Mouse (Mus musculus): ENCODE data around the gene Entpd1. TPM values are rescaled to one million over a fixed set of nuclear protein-coding genes. Genes with fewer than 3 reads are reported as not detected.

Entpd1 gene
- polyA plus RNA-seq, 1 experiment: 12.0 TPM

- Histone ChIP-seq H3K4me1 (ENCODE audit: control insufficient read depth, insufficient read depth, low read length) (no peaks in the 10 kb centered on the region), H3K27me3 (ENCODE audit: control insufficient read depth, insufficient read depth, low read length) (no peaks in the 10 kb centered on the region), H3K4me3 (replicated peaks; ENCODE audit: insufficient read depth, low read depth, low read length) (no peak overlapping the region), H3K27ac (ENCODE audit: insufficient read depth, low read length) (no peak overlapping the region)
- TF ChIP-seq CTCF (IDR thresholded peaks at IDR 0.05; ENCODE audit: borderline replicate concordance, insufficient read depth, low read depth, low read length): no peak
- TF ChIP-seq POLR2A (IDR thresholded peaks at IDR 0.05; ENCODE audit: borderline replicate concordance, insufficient read depth, low read length): no peak
- 76% methylated on average over 6 of the region's 6 CpGs for WGBS
- DNase-seq: no peak
These were observed 65.9 kb downstream of the Entpd1 start for GRCm38 (mm10) chr19:40678087-40678486.

- no peak overlapping the region for H3K4me3 ChIP-seq (replicated peaks; ENCODE audit: insufficient read depth, low read depth, low read length)
- DNase-seq: no peak
- H3K4me1 ChIP-seq (ENCODE audit: control insufficient read depth, insufficient read depth, low read length): no peaks in the 10 kb centered on the region
- H3K27ac ChIP-seq (ENCODE audit: insufficient read depth, low read length): no peak overlapping the region
- no peaks in the 10 kb centered on the region for H3K27me3 ChIP-seq (ENCODE audit: control insufficient read depth, insufficient read depth, low read length)
- no peak for TF ChIP-seq POLR2A (IDR thresholded peaks at IDR 0.05; ENCODE audit: borderline replicate concordance, insufficient read depth, low read length)
- no peak for TF ChIP-seq CTCF (IDR thresholded peaks at IDR 0.05; ENCODE audit: borderline replicate concordance, insufficient read depth, low read depth, low read length)
- WGBS: 36% methylated on average over 17 of the region's 17 CpGs
These were observed 66.6 kb downstream of the Entpd1 start for GRCm38 (mm10) chr19:40678532-40679307.

- WGBS: 85% methylated on average over 3 of the region's 3 CpGs
- Histone ChIP-seq H3K27ac (ENCODE audit: insufficient read depth, low read length) (no peak overlapping the region), H3K4me1 (ENCODE audit: control insufficient read depth, insufficient read depth, low read length) (no peaks in the 10 kb centered on the region), H3K27me3 (ENCODE audit: control insufficient read depth, insufficient read depth, low read length) (no peaks in the 10 kb centered on the region), H3K4me3 (replicated peaks; ENCODE audit: insufficient read depth, low read depth, low read length) (no peak overlapping the region)
- TF ChIP-seq POLR2A (IDR thresholded peaks at IDR 0.05; ENCODE audit: borderline replicate concordance, insufficient read depth, low read length): no peak
- no peak for TF ChIP-seq CTCF (IDR thresholded peaks at IDR 0.05; ENCODE audit: borderline replicate concordance, insufficient read depth, low read depth, low read length)
- DNase-seq: no peak
These were observed 67.5 kb downstream of the Entpd1 start for GRCm38 (mm10) chr19:40679632-40680031.

- WGBS: 100% methylated on average over 1 of the region's 1 CpGs
- TF ChIP-seq POLR2A (IDR thresholded peaks at IDR 0.05; ENCODE audit: borderline replicate concordance, insufficient read depth, low read length) (no peak), CTCF (IDR thresholded peaks at IDR 0.05; ENCODE audit: borderline replicate concordance, insufficient read depth, low read depth, low read length) (no peak)
- no peak for DNase-seq
- Histone ChIP-seq H3K4me1 (ENCODE audit: control insufficient read depth, insufficient read depth, low read length) (no peaks in the 10 kb centered on the region), H3K4me3 (replicated peaks; ENCODE audit: insufficient read depth, low read depth, low read length) (no peak overlapping the region), H3K27me3 (ENCODE audit: control insufficient read depth, insufficient read depth, low read length) (no peaks in the 10 kb centered on the region), H3K27ac (ENCODE audit: insufficient read depth, low read length) (no peak overlapping the region)
These were observed 72.0 kb downstream of the Entpd1 start for GRCm38 (mm10) chr19:40684124-40684523.

- Histone ChIP-seq H3K27me3 (ENCODE audit: control insufficient read depth, insufficient read depth, low read length) (no peaks in the 10 kb centered on the region), H3K27ac (ENCODE audit: insufficient read depth, low read length) (no peak overlapping the region), H3K4me1 (ENCODE audit: control insufficient read depth, insufficient read depth, low read length) (no peaks in the 10 kb centered on the region), H3K4me3 (replicated peaks; ENCODE audit: insufficient read depth, low read depth, low read length) (no peak overlapping the region)
- TF ChIP-seq POLR2A (IDR thresholded peaks at IDR 0.05; ENCODE audit: borderline replicate concordance, insufficient read depth, low read length): no peak
- TF ChIP-seq CTCF (IDR thresholded peaks at IDR 0.05; ENCODE audit: borderline replicate concordance, insufficient read depth, low read depth, low read length): no peak
- DNase-seq: no peak
- 89% methylated on average over 7 of the region's 7 CpGs for WGBS
These were observed 72.4 kb downstream of the Entpd1 start for GRCm38 (mm10) chr19:40684566-40684965.

GRCm38 (mm10) chr19:40687291-40687927 is 75.2 kb downstream of the Entpd1 start:
- DNase-seq: no peak
- H3K4me3 ChIP-seq (replicated peaks; ENCODE audit: insufficient read depth, low read depth, low read length): no peak overlapping the region
- H3K27ac ChIP-seq (ENCODE audit: insufficient read depth, low read length): no peak overlapping the region
- TF ChIP-seq CTCF (IDR thresholded peaks at IDR 0.05; ENCODE audit: borderline replicate concordance, insufficient read depth, low read depth, low read length): no peak
- TF ChIP-seq POLR2A (IDR thresholded peaks at IDR 0.05; ENCODE audit: borderline replicate concordance, insufficient read depth, low read length): no peak
- H3K4me1 ChIP-seq (ENCODE audit: control insufficient read depth, insufficient read depth, low read length): no peaks in the 10 kb centered on the region
- WGBS: 80% methylated on average over 4 of the region's 4 CpGs
- H3K27me3 ChIP-seq (ENCODE audit: control insufficient read depth, insufficient read depth, low read length): no peaks in the 10 kb centered on the region

GRCm38 (mm10) chr19:40693201-40693600 is 81.0 kb downstream of the Entpd1 start:
- Histone ChIP-seq H3K4me3 (replicated peaks; ENCODE audit: insufficient read depth, low read depth, low read length) (no peak overlapping the region), H3K27me3 (ENCODE audit: control insufficient read depth, insufficient read depth, low read length) (no peaks in the 10 kb centered on the region), H3K27ac (ENCODE audit: insufficient read depth, low read length) (no peak overlapping the region), H3K4me1 (ENCODE audit: control insufficient read depth, insufficient read depth, low read length) (no peaks in the 10 kb centered on the region)
- TF ChIP-seq CTCF (IDR thresholded peaks at IDR 0.05; ENCODE audit: borderline replicate concordance, insufficient read depth, low read depth, low read length) (no peak), POLR2A (IDR thresholded peaks at IDR 0.05; ENCODE audit: borderline replicate concordance, insufficient read depth, low read length) (no peak)
- 87% methylated on average over 7 of the region's 7 CpGs for WGBS
- no peak for DNase-seq

- H3K27me3 ChIP-seq (ENCODE audit: control insufficient read depth, insufficient read depth, low read length): no peaks in the 10 kb centered on the region
- no peaks in the 10 kb centered on the region for H3K4me1 ChIP-seq (ENCODE audit: control insufficient read depth, insufficient read depth, low read length)
- TF ChIP-seq POLR2A (IDR thresholded peaks at IDR 0.05; ENCODE audit: borderline replicate concordance, insufficient read depth, low read length): no peak
- no peak for TF ChIP-seq CTCF (IDR thresholded peaks at IDR 0.05; ENCODE audit: borderline replicate concordance, insufficient read depth, low read depth, low read length)
- no peak overlapping the region for H3K27ac ChIP-seq (ENCODE audit: insufficient read depth, low read length)
- WGBS: 68% methylated on average over 6 of the region's 6 CpGs
- H3K4me3 ChIP-seq (replicated peaks; ENCODE audit: insufficient read depth, low read depth, low read length): no peak overlapping the region
- no peak for DNase-seq
These were observed 84.0 kb downstream of the Entpd1 start for GRCm38 (mm10) chr19:40696116-40696515.
